Mouse (Mus musculus) kidney, adult 2 months (tissue): Measurements from ENCODE around the gene Myo1a.

Source experiments
- CTCF ChIP-seq: fragments of 200-500 bp; conservative IDR thresholded peaks from 2 replicates; pipeline ENCODE4 v1.5.1; 2011; ENCODE audit warnings: low read depth, mild to moderate bottlenecking, control low read depth, low read length, moderate library complexity, mixed read lengths; ENCODE audit not compliant: insufficient read depth, insufficient read length
- POLR2A ChIP-seq: fragments of 200-500 bp; IDR thresholded peaks from one replicate; pipeline ENCODE4 v1.6.1; 2011; ENCODE audit warnings: low read depth, low read length, control low read depth

GRCm38 (mm10) chr10:127663590-127663989 lies 41.4 kb upstream of the Myo1a start:
- TF ChIP-seq CTCF (no peak), POLR2A (no peak)
